8 mouse cellular contexts compared by ENCODE assay signal in genomic region chr11:93884068-93884467, GRCm38 (mm10). TPM values are rescaled to one million over a fixed set of nuclear protein-coding genes. Genes with fewer than 3 reads are reported as not detected.
DNase-seq lines count a peak whose midpoint lies in the region; ATAC-seq and TF ChIP-seq lines count a peak whose summit lies in the region.

No protein-coding gene starts in this region.

- H3K36me3 ChIP-seq in heart, embryonic 14.5 days (ENCODE audit: control insufficient read depth, insufficient read depth, low read length) = peaks cover 34% of the 10 kb centered on the region
- H3K36me3 ChIP-seq in MEL (ENCODE audit: control insufficient read depth in 1 of 2, insufficient read depth in 2 of 2, low read length in 2 of 2) = peaks cover 28 to 43% of the 10 kb centered on the region in 2 experiments
- peaks cover 22% of the 10 kb centered on the region for H3K36me3 ChIP-seq in hindbrain, embryonic 12.5 days
- H3K36me3 ChIP-seq in midbrain, embryonic 13.5 days = peaks cover 20% of the 10 kb centered on the region

- TF ChIP-seq POLR2A in MEL (IDR thresholded peaks at IDR 0.05; ENCODE audit: control insufficient read depth in 1 of 2, insufficient read depth in 1 of 2, low read depth in 1 of 2, low read length in 2 of 2, poor library complexity in 1 of 2) = no peak

- no peaks in the 10 kb centered on the region for H3K27me3 ChIP-seq in heart, embryonic 14.5 days (ENCODE audit: control insufficient read depth, insufficient read depth, low read length)
- no peaks in the 10 kb centered on the region for H3K27me3 ChIP-seq in MEL (ENCODE audit: control insufficient read depth in 1 of 2, insufficient read depth in 2 of 2, low read length in 2 of 2)
- H3K27me3 ChIP-seq in hindbrain, embryonic 12.5 days = no peaks in the 10 kb centered on the region
- no peaks in the 10 kb centered on the region for H3K27me3 ChIP-seq in midbrain, embryonic 13.5 days

- H3K4me2 ChIP-seq in heart, embryonic 14.5 days (ENCODE audit: low read length) = peak overlapping the region; percentile 71
- H3K4me2 ChIP-seq in hindbrain, embryonic 12.5 days (replicated peaks) = peak overlapping the region; percentile 92
- peak overlapping the region; percentile 69 for H3K4me2 ChIP-seq in midbrain, embryonic 13.5 days (replicated peaks)

- H3K4me1 ChIP-seq in heart, embryonic 14.5 days (ENCODE audit: control insufficient read depth in 2 of 2, insufficient read depth in 2 of 2, low read length in 2 of 2) = peaks cover 2 to 20% of the 10 kb centered on the region in 2 experiments; a peak in 2 of 4 replicates
- H3K4me1 ChIP-seq in MEL (ENCODE audit: control insufficient read depth in 1 of 2, insufficient read depth in 2 of 2, low read length in 2 of 2) = peaks cover 5 to 13% of the 10 kb centered on the region in 2 experiments; a peak in 3 of 4 replicates
- H3K4me1 ChIP-seq in hindbrain, embryonic 12.5 days = peaks cover 31% of the 10 kb centered on the region
- H3K4me1 ChIP-seq in midbrain, embryonic 13.5 days (replicated peaks) = peaks cover 39% of the 10 kb centered on the region

- peak overlapping the region; percentile 93 for H3K9ac ChIP-seq in heart, embryonic 14.5 days (ENCODE audit: low read length)
- peak overlapping the region; percentile 98 for H3K9ac ChIP-seq in MEL (ENCODE audit: control insufficient read depth, low read depth, low read length, poor library complexity, severe bottlenecking)
- peak overlapping the region; percentile 94 for H3K9ac ChIP-seq in hindbrain, embryonic 12.5 days
- peak overlapping the region; percentile 91 for H3K9ac ChIP-seq in midbrain, embryonic 13.5 days (replicated peaks)

- WGBS in heart, embryonic 14.5 days = 86% methylated on average over 4 of the region's 4 CpGs
- 90% methylated on average over 4 of the region's 4 CpGs for WGBS in hindbrain, embryonic 12.5 days
- WGBS in midbrain, embryonic 13.5 days = 96% methylated on average over 4 of the region's 4 CpGs

- H3K4me3 ChIP-seq in heart, embryonic 14.5 days (ENCODE audit: control insufficient read depth in 1 of 2, insufficient read depth in 1 of 2, low read depth in 1 of 2, low read length in 2 of 2) = peak overlapping the region in 1 of 2 experiments; percentile 91; a peak in 1 of 4 replicates
- H3K4me3 ChIP-seq in MEL (ENCODE audit: control insufficient read depth in 1 of 2, insufficient read depth in 1 of 2, low read depth in 2 of 2, low read length in 2 of 2) = peak overlapping the region; percentile 79 to 94
- peak overlapping the region; percentile 98 for H3K4me3 ChIP-seq in hindbrain, embryonic 12.5 days
- H3K4me3 ChIP-seq in midbrain, embryonic 13.5 days (replicated peaks) = peak overlapping the region; percentile 98

- H3K79me2 ChIP-seq in MEL (ENCODE audit: control insufficient read depth, insufficient read depth, low read length, poor library complexity) = peaks cover 54% of the 10 kb centered on the region

- no peak for TF ChIP-seq CTCF in MEL (IDR thresholded peaks at IDR 0.05 in 2 of 3, conservative IDR thresholded peaks at IDR 0.05 in 1 of 3; ENCODE audit: control insufficient read depth in 1 of 3, insufficient read depth in 1 of 3, low read depth in 2 of 3, low read length in 3 of 3, poor library complexity in 1 of 3, severe bottlenecking in 1 of 3)

- no peak for ATAC-seq in heart, embryonic 14.5 days (ENCODE audit: insufficient number of reproducible peaks, insufficient read depth, low FRiP score, low read depth)
- no peak for ATAC-seq in hindbrain, embryonic 12.5 days (ENCODE audit: low FRiP score)
- ATAC-seq in midbrain, embryonic 13.5 days = no peak
- ATAC-seq in frontal cortex, adult (ENCODE audit: low TSS enrichment) = no peak

- no peak for DNase-seq in heart, adult 18-20 months
- no peak for DNase-seq in MEL (ENCODE audit: low read depth, low spot score)
- DNase-seq in thymus, postnatal 4 days = no peak
- no peak for DNase-seq in cerebellum, postnatal 25 days

- H3K27ac ChIP-seq in heart, embryonic 14.5 days (replicated peaks in 1 of 2; ENCODE audit: control insufficient read depth in 1 of 2, insufficient read depth in 1 of 2, low read depth in 2 of 2, low read length in 2 of 2) = no peak overlapping the region
- no peak overlapping the region for H3K27ac ChIP-seq in MEL (ENCODE audit: control insufficient read depth, low read depth, low read length)
- no peak overlapping the region for H3K27ac ChIP-seq in hindbrain, embryonic 12.5 days
- H3K27ac ChIP-seq in midbrain, embryonic 13.5 days = no peak overlapping the region

- no peaks in the 10 kb centered on the region for H3K9me3 ChIP-seq in heart, embryonic 14.5 days (ENCODE audit: control insufficient read depth, low read length)
- H3K9me3 ChIP-seq in MEL (replicated peaks; ENCODE audit: insufficient read depth, low read length) = no peaks in the 10 kb centered on the region
- H3K9me3 ChIP-seq in hindbrain, embryonic 12.5 days (replicated peaks) = no peaks in the 10 kb centered on the region
- H3K9me3 ChIP-seq in midbrain, embryonic 13.5 days = no peaks in the 10 kb centered on the region

- no peak for TF ChIP-seq RAD21 in MEL (IDR thresholded peaks at IDR 0.05; ENCODE audit: low read depth, low read length)

- no peak for TF ChIP-seq EP300 in MEL (IDR thresholded peaks at IDR 0.05; ENCODE audit: low read depth in 1 of 2, low read length in 2 of 2)

TF ChIP-seq in MEL, 35 proteins besides CTCF, POLR2A, EP300 and RAD21:
- no peak for TF ChIP-seq CHD2 (IDR thresholded peaks at IDR 0.05; ENCODE audit: low read length)
- no peak for TF ChIP-seq MAFK (IDR thresholded peaks at IDR 0.05; ENCODE audit: borderline replicate concordance, low read depth, low read length)
- no peak for TF ChIP-seq ZKSCAN1 (IDR thresholded peaks at IDR 0.05; ENCODE audit: low read depth, low read length)
- no peak for TF ChIP-seq MAZ (IDR thresholded peaks at IDR 0.05; ENCODE audit: low read depth, low read length)
- TF ChIP-seq ZNF384 (IDR thresholded peaks at IDR 0.05; ENCODE audit: low read depth, low read length) = peak; percentile 61
- no peak for TF ChIP-seq MXI1 (IDR thresholded peaks at IDR 0.05; ENCODE audit: low read depth, low read length)

RNA-seq across cellular contexts. Expression of gene Utp18, which starts 1.5 kb away (rescaled TPM):
- polyA plus RNA-seq in heart, embryonic 14.5 days (2014; fragmentation: Nextera tagmentation; extraction: Ambion mirVana) = 17.6 and 18.6 TPM in 2 replicates
- total RNA-seq in heart, adult 18-20 months (2021) = 10 to 100 TPM in 1 of 2 experiments, 1 to 10 TPM in 1; 9.4 to 10.5 TPM
- 102 and 111 TPM in 2 replicates for total RNA-seq in MEL (2012; rRNA removed)
- 10 to 100 TPM in 1 of 2 experiments, not detected in 1; 63.4 TPM for polyA plus RNA-seq in MEL (2012; ENCODE audit: insufficient read depth in 1 of 2, insufficient read length in 2 of 2, low read depth in 1 of 2, low replicate concordance in 2 of 2, missing spikeins in 1 of 2)
- 40.5 and 42.6 TPM in 2 replicates for polyA plus RNA-seq in hindbrain, embryonic 12.5 days (2016; fragmentation: Nextera tagmentation; extraction: Ambion mirVana)
- polyA plus RNA-seq in midbrain, embryonic 13.5 days (2015; fragmentation: Nextera tagmentation; extraction: Ambion mirVana) = 31.3 and 31.7 TPM in 2 replicates

RNA-seq across cellular contexts. Expression of gene Mbtd1, which starts 1.6 kb away (rescaled TPM):
- polyA plus RNA-seq in heart, embryonic 14.5 days (2014; fragmentation: Nextera tagmentation; extraction: Ambion mirVana) = 16.0 and 16.4 TPM in 2 replicates
- total RNA-seq in heart, adult 18-20 months (2021) = 10 to 100 TPM; 10.6 to 11.9 TPM
- 43.0 and 45.5 TPM in 2 replicates for total RNA-seq in MEL (2012; rRNA removed)
- polyA plus RNA-seq in MEL (2012; ENCODE audit: insufficient read depth in 1 of 2, insufficient read length in 2 of 2, low read depth in 1 of 2, low replicate concordance in 2 of 2, missing spikeins in 1 of 2) = 1,000 to 10,000 TPM in 1 of 2 experiments, 10 to 100 TPM in 1; 51.8 to 3,192 TPM
- 50.1 and 54.0 TPM in 2 replicates for polyA plus RNA-seq in hindbrain, embryonic 12.5 days (2016; fragmentation: Nextera tagmentation; extraction: Ambion mirVana)
- polyA plus RNA-seq in midbrain, embryonic 13.5 days (2015; fragmentation: Nextera tagmentation; extraction: Ambion mirVana) = 43.4 and 44.4 TPM in 2 replicates
